Mouse (Mus musculus) brain, embryonic 14.5 days (tissue): ENCODE data around the gene Car11.
"Not testable (repeated sequence)": the region's sequence is repeated elsewhere in the genome, so short reads cannot be mapped to it uniquely, and the experiment has no call there.

ENCODE experiments used
- CTCF ChIP-seq: fragments of 200-500 bp; IDR thresholded peaks from 2 replicates; pipeline ENCODE4 v1.5.1; 2012; ENCODE audit warnings: inconsistent platforms, mild to moderate bottlenecking, moderate library complexity, borderline replicate concordance; ENCODE audit not compliant: insufficient read depth, insufficient read length; ENCODE audit errors: extremely low read depth
- POLR2A ChIP-seq: fragments of 200-500 bp; IDR thresholded peaks from 2 replicates; pipeline ENCODE4 v1.6.1; 2012; ENCODE audit warnings: mild to moderate bottlenecking, inconsistent platforms, borderline replicate concordance; ENCODE audit not compliant: poor library complexity, insufficient read depth, insufficient read length, severe bottlenecking; ENCODE audit errors: extremely low read depth

DNA sequence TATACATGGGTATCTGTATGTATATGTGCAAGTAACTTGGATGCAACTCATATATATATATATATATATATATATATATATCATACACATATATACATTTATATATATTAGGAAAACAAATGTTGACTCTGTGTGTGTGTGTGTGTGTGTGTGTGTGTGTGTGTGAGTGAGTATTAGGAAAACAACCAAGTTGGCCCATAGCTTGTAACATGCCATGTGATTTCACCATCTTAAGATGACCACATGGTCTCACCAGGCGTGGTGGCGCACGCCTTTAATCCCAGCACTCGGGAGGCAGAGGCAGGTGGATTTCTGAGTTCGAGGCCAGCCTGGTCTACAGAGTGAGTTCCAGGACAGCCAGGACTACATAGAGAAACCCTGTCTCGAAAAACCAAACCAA, 37.9 kb upstream of the Car11 start:
- TF ChIP-seq CTCF, POLR2A: not testable (repeated sequence)
